Comparison of ENCODE assay signal across 6 mouse cellular contexts in genomic region chr11:68038101-68038500, GRCm38 (mm10).
"Had no signal": no experiment of that assay in that cellular context is flagged by ENCODE, and none has a peak within 500 bp of the region (broad histone marks: within the 10 kb centered on the region; RNA-seq: fewer than 3 reads in every experiment).

No protein-coding gene starts in this region.

- DNase-seq: kidney, postnatal 10 days; liver, embryonic 13.5 days; lung, postnatal 4 days; midbrain, embryonic 14.5 days; thymus, adult 18-20 months; thymus, postnatal 36 days had no signal
